Mouse (Mus musculus): Measurements from ENCODE around the gene Pfn3. TPM values are rescaled to one million over a fixed set of nuclear protein-coding genes. Genes with fewer than 3 reads are reported as not detected.

Pfn3 gene
- total and polyA plus RNA-seq, 3 experiments = not detected

DNA sequence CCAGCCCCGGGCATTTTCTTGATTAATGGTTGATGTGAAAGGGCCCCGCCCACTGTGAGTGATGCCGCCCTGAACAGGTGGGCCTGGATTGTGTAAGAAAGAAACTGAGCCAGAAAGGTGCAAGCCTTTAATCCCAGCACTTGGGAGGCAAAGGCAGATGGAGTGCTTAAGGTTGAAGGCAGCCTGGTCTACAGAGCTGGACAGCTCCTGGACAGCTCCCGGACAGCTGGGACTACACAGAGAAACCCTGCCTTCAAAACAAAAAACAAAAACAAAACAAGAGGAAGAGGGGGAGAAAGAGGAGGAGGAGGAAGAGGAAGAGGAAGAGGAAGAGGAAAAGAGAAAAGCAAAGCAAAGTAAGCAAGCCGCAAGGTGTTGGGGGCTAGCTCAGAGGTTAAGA, 4.1 kb upstream of the Pfn3 start:
- Histone ChIP-seq H3K4me1 (ENCODE audit: control insufficient read depth in 1 of 2, insufficient read depth in 2 of 2, low read length in 2 of 2) (peaks cover 0 to 8% of the 10 kb centered on the region in 2 experiments; a peak in 2 of 4 replicates), H3K79me2 (ENCODE audit: control insufficient read depth, insufficient read depth, low read length, poor library complexity) (no peaks in the 10 kb centered on the region), H3K27me3 (ENCODE audit: control insufficient read depth in 1 of 2, insufficient read depth in 2 of 2, low read length in 2 of 2) (no peaks in the 10 kb centered on the region), H3K9me3 (replicated peaks; ENCODE audit: insufficient read depth, low read length) (no peaks in the 10 kb centered on the region), H3K36me3 (ENCODE audit: control insufficient read depth in 1 of 2, insufficient read depth in 2 of 2, low read length in 2 of 2) (no peaks in the 10 kb centered on the region), H3K27ac (ENCODE audit: control insufficient read depth, low read depth, low read length) (no peak overlapping the region), H3K9ac (ENCODE audit: control insufficient read depth, low read depth, low read length, poor library complexity, severe bottlenecking) (no peak overlapping the region), H3K4me3 (ENCODE audit: control insufficient read depth in 1 of 2, insufficient read depth in 1 of 2, low read depth in 2 of 2, low read length in 2 of 2) (no peak overlapping the region)
- peak; percentile 40 for DNase-seq (ENCODE audit: low read depth, low spot score)
- TF ChIP-seq JUND (IDR thresholded peaks at IDR 0.05; ENCODE audit: low read depth, low read length) (no peak), CTCF (IDR thresholded peaks at IDR 0.05 in 2 of 3, conservative IDR thresholded peaks at IDR 0.05 in 1 of 3; ENCODE audit: control insufficient read depth in 1 of 3, insufficient read depth in 1 of 3, low read depth in 2 of 3, low read length in 3 of 3, poor library complexity in 1 of 3, severe bottlenecking in 1 of 3) (no peak), POLR2AphosphoS5 (IDR thresholded peaks at IDR 0.05; ENCODE audit: borderline replicate concordance, low read depth, low read length) (no peak), MXI1 (IDR thresholded peaks at IDR 0.05; ENCODE audit: low read depth, low read length) (peak; percentile 76), USF1 (IDR thresholded peaks at IDR 0.05; ENCODE audit: low read depth, low read length) (no peak), KAT2A (conservative IDR thresholded peaks at IDR 0.05; ENCODE audit: low read depth, low read length) (no peak), SIN3A (IDR thresholded peaks at IDR 0.05; ENCODE audit: low read length) (peak; percentile 95)

DNA sequence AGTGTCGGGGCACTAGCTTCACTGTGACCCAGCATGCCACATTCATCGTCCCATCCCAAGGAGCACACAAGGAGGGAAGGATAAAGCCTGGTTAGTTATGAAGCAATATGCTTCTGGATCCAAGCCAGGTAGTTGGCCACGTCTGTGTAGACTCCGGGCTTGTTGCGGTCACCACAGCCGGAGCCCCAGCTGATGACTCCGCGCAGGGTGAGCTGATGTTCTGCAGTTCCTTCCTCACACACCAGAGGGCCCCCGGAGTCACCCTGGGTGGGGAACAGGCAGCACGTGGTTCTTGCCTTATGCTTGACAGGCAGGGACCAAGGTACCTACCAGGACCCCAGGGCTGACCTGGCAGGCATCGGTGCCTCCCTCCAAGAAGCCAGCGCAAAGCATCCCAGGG, 3.0 kb upstream of the Pfn3 start:
- no peak overlapping the region for H3K27ac ChIP-seq (ENCODE audit: control insufficient read depth, low read depth, low read length)
- peak; percentile 76 to 87 (median 85) for TF ChIP-seq CTCF (IDR thresholded peaks at IDR 0.05 in 2 of 3, conservative IDR thresholded peaks at IDR 0.05 in 1 of 3; ENCODE audit: control insufficient read depth in 1 of 3, insufficient read depth in 1 of 3, low read depth in 2 of 3, low read length in 3 of 3, poor library complexity in 1 of 3, severe bottlenecking in 1 of 3)
- TF ChIP-seq ELF1 (IDR thresholded peaks at IDR 0.05; ENCODE audit: low read depth, low read length) = no peak
- TF ChIP-seq EP300 (IDR thresholded peaks at IDR 0.05; ENCODE audit: low read depth in 1 of 2, low read length in 2 of 2) = no peak
- TF ChIP-seq ZKSCAN1 (IDR thresholded peaks at IDR 0.05; ENCODE audit: low read depth, low read length) = no peak
- peak; percentile 97 for TF ChIP-seq MYC (IDR thresholded peaks at IDR 0.05; ENCODE audit: low read depth, low read length)
- TF ChIP-seq ZC3H11A (IDR thresholded peaks at IDR 0.05; ENCODE audit: low read depth, low read length) = peak; percentile 64
- no peak for TF ChIP-seq BHLHE40 (IDR thresholded peaks at IDR 0.05; ENCODE audit: borderline replicate concordance, low read depth, low read length)
- peak; percentile 98 for TF ChIP-seq MAX (IDR thresholded peaks at IDR 0.05; ENCODE audit: low read length)
- no peak for TF ChIP-seq NELFE (IDR thresholded peaks at IDR 0.05; ENCODE audit: low read depth, low read length)
- TF ChIP-seq USF1 (IDR thresholded peaks at IDR 0.05; ENCODE audit: low read depth, low read length) = peak; percentile 90
- 0 out of 2 replicates have a peak, but pooled peaks have one; percentile 61 for TF ChIP-seq ETS1 (IDR thresholded peaks at IDR 0.05; ENCODE audit: low read depth, low read length)
- 0 out of 2 replicates have a peak, but pooled peaks have one; percentile 21 for TF ChIP-seq HCFC1 (IDR thresholded peaks at IDR 0.05; ENCODE audit: low read depth, low read length)
- peak; percentile 66 for TF ChIP-seq RAD21 (IDR thresholded peaks at IDR 0.05; ENCODE audit: low read depth, low read length)
- TF ChIP-seq TCF12 (IDR thresholded peaks at IDR 0.05; ENCODE audit: low read depth, low read length) = no peak
- TF ChIP-seq TAL1 (IDR thresholded peaks at IDR 0.05; ENCODE audit: low read length) = no peak
- TF ChIP-seq MAZ (IDR thresholded peaks at IDR 0.05; ENCODE audit: low read depth, low read length) = peak; percentile 56; the same call in 1 of the 2 replicates
- TF ChIP-seq MXI1 (IDR thresholded peaks at IDR 0.05; ENCODE audit: low read depth, low read length) = peak; percentile 98
- peak; percentile 95 for TF ChIP-seq SMC3 (IDR thresholded peaks at IDR 0.05; ENCODE audit: low read depth, low read length)
- TF ChIP-seq SIN3A (IDR thresholded peaks at IDR 0.05; ENCODE audit: low read length) = peak; percentile 90
- peak in 1 of 2 experiments; percentile 45; a peak in 1 of 4 replicates for TF ChIP-seq USF2 (IDR thresholded peaks at IDR 0.05; ENCODE audit: borderline replicate concordance in 1 of 2, insufficient read depth in 1 of 2, low read depth in 1 of 2, low read length in 2 of 2)
- TF ChIP-seq CHD2 (IDR thresholded peaks at IDR 0.05; ENCODE audit: low read length) = no peak
- H3K4me3 ChIP-seq (ENCODE audit: control insufficient read depth in 1 of 2, insufficient read depth in 1 of 2, low read depth in 2 of 2, low read length in 2 of 2) = no peak overlapping the region
- peak; percentile 85 for DNase-seq (ENCODE audit: low read depth, low spot score)
- peaks cover 0 to 10% of the 10 kb centered on the region in 2 experiments; a peak in 2 of 4 replicates for H3K4me1 ChIP-seq (ENCODE audit: control insufficient read depth in 1 of 2, insufficient read depth in 2 of 2, low read length in 2 of 2)
- no peaks in the 10 kb centered on the region for H3K9me3 ChIP-seq (replicated peaks; ENCODE audit: insufficient read depth, low read length)
- peaks cover 0 to 2% of the 10 kb centered on the region in 2 experiments; a peak in 1 of 4 replicates for H3K36me3 ChIP-seq (ENCODE audit: control insufficient read depth in 1 of 2, insufficient read depth in 2 of 2, low read length in 2 of 2)
- no peaks in the 10 kb centered on the region for H3K27me3 ChIP-seq (ENCODE audit: control insufficient read depth in 1 of 2, insufficient read depth in 2 of 2, low read length in 2 of 2)
- H3K9ac ChIP-seq (ENCODE audit: control insufficient read depth, low read depth, low read length, poor library complexity, severe bottlenecking) = 0 out of 2 replicates have a peak overlapping the region, but pooled peaks have one; percentile 23
- H3K79me2 ChIP-seq (ENCODE audit: control insufficient read depth, insufficient read depth, low read length, poor library complexity) = no peaks in the 10 kb centered on the region

Measured in MEL (cell line).